Mouse (Mus musculus): ENCODE measurements around the gene Gtf2a2.
A peak's percentile ranks its signal among the peaks of the same experiment; 100 is the strongest.
"Not testable (repeated sequence)": the region's sequence is repeated elsewhere in the genome, so short reads cannot be mapped to it uniquely, and the experiment has no call there.

Gtf2a2 gene

GRCm38 (mm10) chr9:70018879-70019278 lies 6.5 kb downstream of the Gtf2a2 start:
- peak; percentile 52 for DNase-seq (ENCODE audit: low read depth, low spot score)

- no peak for DNase-seq (ENCODE audit: low read depth, low spot score)
These were observed 9.3 kb downstream of the Gtf2a2 start for GRCm38 (mm10) chr9:70021610-70022009.

- no peak for DNase-seq (ENCODE audit: low read depth, low spot score)
These were observed 9.7 kb downstream of the Gtf2a2 start for GRCm38 (mm10) chr9:70022083-70022482.

GRCm38 (mm10) chr9:70023615-70024014 lies 11.3 kb downstream of the Gtf2a2 start:
- not testable (repeated sequence) for DNase-seq (ENCODE audit: low read depth, low spot score)

- peak; percentile 37 for DNase-seq (ENCODE audit: low read depth, low spot score)
These were observed 12.3 kb downstream of the Gtf2a2 start for GRCm38 (mm10) chr9:70024648-70025047.

- no peak for DNase-seq (ENCODE audit: low read depth, low spot score)
These were observed 13.1 kb downstream of the Gtf2a2 start for GRCm38 (mm10) chr9:70025365-70026012.

- no peak for DNase-seq (ENCODE audit: low read depth, low spot score)
These were observed 19.8 kb downstream of the Gtf2a2 start for GRCm38 (mm10) chr9:70032167-70032566.

GRCm38 (mm10) chr9:70033056-70033455 lies 20.7 kb downstream of the Gtf2a2 start:
- no peak for DNase-seq (ENCODE audit: low read depth, low spot score)

GRCm38 (mm10) chr9:70034702-70035101 lies 22.4 kb downstream of the Gtf2a2 start:
- no peak for DNase-seq (ENCODE audit: low read depth, low spot score)

- DNase-seq (ENCODE audit: low read depth, low spot score): peak; percentile 54
These were observed 24.3 kb downstream of the Gtf2a2 start for GRCm38 (mm10) chr9:70036646-70037045.

- DNase-seq (ENCODE audit: low read depth, low spot score): no peak
These were observed 25.6 kb downstream of the Gtf2a2 start, which contains the start of gene Gcnt3 for GRCm38 (mm10) chr9:70037988-70038387. Gcnt3 (minus strand) TSS chr9:70038088.

GRCm38 (mm10) chr9:70039597-70040385 lies 27.4 kb downstream of the Gtf2a2 start:
- DNase-seq (ENCODE audit: low read depth, low spot score): no peak

GRCm38 (mm10) chr9:70040570-70040969 lies 28.2 kb downstream of the Gtf2a2 start:
- DNase-seq (ENCODE audit: low read depth, low spot score): peak; percentile 63

- DNase-seq (ENCODE audit: low read depth, low spot score): peak; percentile 43
These were observed 29.8 kb downstream of the Gtf2a2 start for GRCm38 (mm10) chr9:70042137-70042536.

- no peak for DNase-seq (ENCODE audit: low read depth, low spot score)
These were observed 30.6 kb downstream of the Gtf2a2 start for GRCm38 (mm10) chr9:70042935-70043334.

GRCm38 (mm10) chr9:70044865-70045264 lies 32.5 kb downstream of the Gtf2a2 start:
- no peak for DNase-seq (ENCODE audit: low read depth, low spot score)

- DNase-seq (ENCODE audit: low read depth, low spot score): no peak
These were observed 33.9 kb downstream of the Gtf2a2 start for GRCm38 (mm10) chr9:70046255-70046654.

GRCm38 (mm10) chr9:70047839-70048238 lies 35.5 kb downstream of the Gtf2a2 start:
- DNase-seq (ENCODE audit: low read depth, low spot score): peak; percentile 91

GRCm38 (mm10) chr9:70048280-70048679 lies 35.9 kb downstream of the Gtf2a2 start:
- DNase-seq (ENCODE audit: low read depth, low spot score): no peak

- peak; percentile 18 for DNase-seq (ENCODE audit: low read depth, low spot score)
These were observed 36.5 kb downstream of the Gtf2a2 start for GRCm38 (mm10) chr9:70048751-70049415.

GRCm38 (mm10) chr9:70049416-70049783 lies 37.0 kb downstream of the Gtf2a2 start:
- DNase-seq (ENCODE audit: low read depth, low spot score): no peak

GRCm38 (mm10) chr9:70049839-70050238 lies 37.5 kb downstream of the Gtf2a2 start:
- no peak for DNase-seq (ENCODE audit: low read depth, low spot score)

Measured in ZHBTc4 (cell line).